Mouse (Mus musculus): ENCODE results near the gene Ahsg.
"Not testable (repeated sequence)": the region's sequence is repeated elsewhere in the genome, so short reads cannot be mapped to it uniquely, and the experiment has no call there.

Gene Ahsg

DNA sequence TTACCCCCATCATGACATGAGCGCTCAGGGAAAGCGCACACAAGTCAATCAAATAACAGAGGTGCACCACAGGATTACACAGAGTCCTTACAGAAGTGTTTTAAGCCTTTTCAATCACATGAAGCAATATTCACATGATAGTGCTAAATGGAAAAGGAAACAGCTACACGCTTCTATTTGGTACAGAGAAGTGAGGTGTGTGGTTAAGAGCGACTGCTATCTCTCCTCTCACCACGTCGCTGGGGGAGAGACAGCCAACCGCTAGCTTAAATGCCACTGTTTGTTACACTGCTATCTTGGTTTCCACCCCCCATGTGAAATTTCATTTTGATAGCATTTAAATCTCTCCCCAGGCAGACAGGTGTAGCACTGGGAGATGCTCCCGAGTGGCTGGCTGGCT lies 1.4 kb upstream of the Ahsg start:
- DNase-seq, result no peak

DNA sequence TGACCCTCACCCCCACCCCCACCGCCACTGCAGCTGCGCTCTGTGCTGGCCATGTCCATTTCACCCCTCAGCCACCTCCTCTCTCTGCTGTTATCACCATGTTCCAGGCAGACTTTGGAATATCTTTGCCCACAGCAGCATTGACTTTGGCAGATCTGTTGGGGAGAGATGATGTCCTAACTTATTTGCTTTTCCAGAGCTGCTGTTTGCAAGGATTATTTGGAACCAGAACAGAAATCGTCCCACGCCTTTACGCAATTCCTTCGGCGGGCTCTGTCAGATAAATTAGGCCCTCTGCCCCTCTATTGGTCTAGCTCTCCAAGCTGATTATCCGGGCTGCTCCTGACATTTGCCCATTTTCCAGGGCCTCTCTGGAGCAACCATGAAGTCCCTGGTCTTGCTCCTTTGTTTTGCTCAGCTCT lies 667 bp downstream of the Ahsg start:
- DNase-seq, result no peak

DNA sequence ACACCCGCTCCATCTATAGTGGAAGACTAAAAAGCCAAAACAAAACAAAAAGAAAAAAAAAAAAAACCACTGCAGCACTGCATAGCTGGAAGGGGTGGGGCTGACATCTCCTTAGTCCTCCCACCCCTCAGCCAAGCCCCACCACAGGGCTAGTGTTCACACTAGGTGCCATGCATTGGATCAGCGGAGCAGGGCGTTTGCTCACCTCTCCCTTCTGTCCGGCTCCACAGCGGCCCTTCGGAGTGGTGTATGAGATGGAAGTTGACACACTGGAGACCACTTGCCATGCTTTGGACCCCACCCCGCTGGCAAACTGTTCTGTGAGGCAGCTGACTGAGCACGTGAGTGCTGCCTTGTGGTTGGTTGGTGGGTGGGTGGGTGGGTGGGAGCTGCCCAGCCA lies 3.0 kb downstream of the Ahsg start:
- no peak for DNase-seq

GRCm38 (mm10) chr16:22896618-22897017 lies 5.5 kb downstream of the Ahsg start:
- no peak for DNase-seq

GRCm38 (mm10) chr16:22899346-22899745 lies 8.3 kb downstream of the Ahsg start:
- DNase-seq, result no peak

- DNase-seq, result no peak
Observed at GRCm38 (mm10) chr16:22899866-22900570, 8.9 kb downstream of the Ahsg start.

DNA sequence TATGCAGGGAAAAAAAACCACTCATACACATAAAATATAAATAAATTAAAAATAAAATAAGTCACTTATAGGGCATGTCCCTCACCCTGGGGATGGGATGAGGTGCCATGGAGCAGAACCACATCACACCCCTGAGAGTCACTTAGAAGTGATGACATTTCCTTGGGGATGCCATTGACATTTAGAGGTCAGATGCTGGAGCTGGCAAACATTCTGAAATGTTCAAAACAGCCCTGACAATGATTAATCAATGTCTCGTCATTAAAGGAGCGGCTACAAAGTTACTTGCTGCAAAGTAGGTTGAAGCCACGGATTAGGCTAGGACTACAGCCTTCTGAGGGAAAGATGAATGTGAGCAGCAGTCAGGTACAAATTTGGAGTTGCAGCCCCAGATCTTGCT lies 10.2 kb downstream of the Ahsg start:
- no peak for DNase-seq

GRCm38 (mm10) chr16:22909290-22909689 lies 18.2 kb downstream of the Ahsg start:
- DNase-seq, result no peak

DNA sequence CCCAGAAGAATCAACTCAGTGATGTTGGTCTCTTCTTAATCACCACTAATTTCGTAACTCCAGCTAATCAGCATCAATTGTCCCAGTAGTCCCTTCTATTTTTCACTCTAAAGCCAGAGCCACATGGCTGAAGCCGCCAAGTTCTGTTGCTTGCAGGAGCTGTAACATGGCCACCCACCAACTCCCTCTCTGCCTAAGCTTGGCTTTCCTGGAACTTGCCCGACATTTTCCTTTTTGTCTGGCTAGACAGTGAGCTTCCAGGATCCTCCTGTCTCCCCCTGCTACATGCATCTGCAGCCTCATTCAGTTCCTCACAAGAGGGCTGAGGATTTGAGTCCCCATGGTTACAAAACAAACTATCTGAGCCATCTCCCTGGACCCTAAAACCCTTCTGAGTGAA lies 20.9 kb downstream of the Ahsg start:
- DNase-seq, result no peak

- DNase-seq, result no peak
Observed at GRCm38 (mm10) chr16:22912886-22913285, 21.8 kb downstream of the Ahsg start.

- DNase-seq, result no peak
Observed at GRCm38 (mm10) chr16:22914276-22914675, 23.2 kb downstream of the Ahsg start.

DNA sequence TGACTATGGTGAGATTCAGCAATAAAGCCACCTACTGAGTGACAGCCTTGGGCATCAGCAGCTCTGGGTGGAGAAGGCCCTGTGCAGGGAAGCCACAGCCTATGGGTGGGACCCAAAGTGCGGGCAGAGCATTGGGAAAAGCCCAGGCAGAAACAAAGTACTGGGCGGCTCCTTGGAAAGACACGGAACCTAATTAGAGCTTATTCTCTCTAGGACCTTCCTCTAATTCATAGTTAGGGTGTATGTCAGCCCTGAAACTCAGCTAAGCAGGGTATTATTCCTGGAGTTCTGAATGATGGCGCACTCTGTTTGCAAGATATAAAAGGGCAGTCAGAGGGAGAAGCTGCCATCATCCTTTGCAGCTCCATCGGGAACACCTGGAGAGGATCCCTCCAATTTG lies 27.0 kb downstream of the Ahsg start, which contains the start of gene Fetub:
TSS of gene Fetub (plus strand) at position 301 of the 400 bp plus-strand sequence.
- DNase-seq, result no peak

- no peak for DNase-seq
Observed at GRCm38 (mm10) chr16:22918664-22919312, 27.7 kb downstream of the Ahsg start.

DNA sequence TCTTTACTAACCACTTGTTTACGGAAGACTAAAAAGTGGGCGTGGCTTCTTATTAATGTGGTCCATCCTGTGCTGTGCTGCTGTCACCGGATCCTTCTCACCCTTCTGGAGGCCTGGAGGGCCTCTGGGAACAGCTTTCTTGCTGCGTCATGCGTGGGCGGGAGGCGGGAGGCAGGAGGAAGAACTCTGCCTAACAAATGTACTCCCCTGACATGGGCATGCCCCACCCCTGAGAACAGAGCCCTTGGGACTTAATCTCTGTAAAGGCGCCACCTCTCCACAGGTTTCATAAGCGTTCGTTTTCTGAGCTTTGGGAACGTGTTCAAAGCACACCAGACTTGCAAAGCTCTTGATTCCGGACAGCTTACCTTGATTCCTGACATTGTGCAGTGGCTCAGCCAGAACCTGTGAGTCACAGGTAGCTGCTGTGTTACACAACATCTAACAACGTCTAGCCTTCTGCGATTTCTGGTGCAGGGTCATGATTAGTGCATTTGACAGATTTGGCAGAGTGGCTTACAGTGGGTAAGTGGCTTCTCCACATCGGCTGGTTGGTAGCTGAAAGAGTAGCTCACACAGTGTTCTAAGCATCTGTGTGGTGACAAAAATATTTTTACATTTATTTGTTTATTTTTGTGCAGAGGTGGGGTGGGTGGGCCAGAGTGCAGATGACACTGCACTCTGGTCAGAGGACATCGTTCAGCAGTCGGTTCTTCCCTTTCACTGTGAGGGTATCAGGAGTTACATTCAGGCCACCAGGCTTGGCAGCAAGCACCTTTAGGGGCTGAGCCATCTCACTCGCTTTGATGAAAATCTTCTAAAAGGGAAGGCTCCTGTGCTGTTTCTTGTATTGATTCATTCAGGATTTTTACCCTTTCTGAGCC lies 29.1 kb downstream of the Ahsg start:
- no peak for DNase-seq

DNA sequence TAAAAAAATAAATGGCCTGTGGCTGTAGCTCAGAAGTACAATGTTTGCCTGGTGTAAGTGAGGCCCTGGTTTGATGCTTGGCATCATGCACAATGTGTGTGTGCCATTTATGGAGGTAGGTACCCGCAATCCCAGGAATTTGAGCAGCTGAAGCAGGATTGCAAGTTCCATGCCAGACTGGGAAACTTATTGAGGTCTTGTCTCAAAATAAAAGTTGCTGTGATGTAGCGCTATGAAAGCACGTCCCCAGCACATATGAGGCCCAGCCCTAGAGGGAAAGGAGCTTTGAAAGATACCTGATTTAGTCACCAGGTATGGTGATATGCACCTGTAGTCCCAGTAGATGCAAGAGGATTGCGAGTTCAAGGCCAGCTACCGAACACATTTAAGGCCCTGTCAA lies 30.7 kb downstream of the Ahsg start:
- DNase-seq, result no peak

GRCm38 (mm10) chr16:22922433-22922832 lies 31.4 kb downstream of the Ahsg start:
- no peak for DNase-seq

- DNase-seq, result no peak
Observed at GRCm38 (mm10) chr16:22929575-22929974, 38.5 kb downstream of the Ahsg start.

DNA sequence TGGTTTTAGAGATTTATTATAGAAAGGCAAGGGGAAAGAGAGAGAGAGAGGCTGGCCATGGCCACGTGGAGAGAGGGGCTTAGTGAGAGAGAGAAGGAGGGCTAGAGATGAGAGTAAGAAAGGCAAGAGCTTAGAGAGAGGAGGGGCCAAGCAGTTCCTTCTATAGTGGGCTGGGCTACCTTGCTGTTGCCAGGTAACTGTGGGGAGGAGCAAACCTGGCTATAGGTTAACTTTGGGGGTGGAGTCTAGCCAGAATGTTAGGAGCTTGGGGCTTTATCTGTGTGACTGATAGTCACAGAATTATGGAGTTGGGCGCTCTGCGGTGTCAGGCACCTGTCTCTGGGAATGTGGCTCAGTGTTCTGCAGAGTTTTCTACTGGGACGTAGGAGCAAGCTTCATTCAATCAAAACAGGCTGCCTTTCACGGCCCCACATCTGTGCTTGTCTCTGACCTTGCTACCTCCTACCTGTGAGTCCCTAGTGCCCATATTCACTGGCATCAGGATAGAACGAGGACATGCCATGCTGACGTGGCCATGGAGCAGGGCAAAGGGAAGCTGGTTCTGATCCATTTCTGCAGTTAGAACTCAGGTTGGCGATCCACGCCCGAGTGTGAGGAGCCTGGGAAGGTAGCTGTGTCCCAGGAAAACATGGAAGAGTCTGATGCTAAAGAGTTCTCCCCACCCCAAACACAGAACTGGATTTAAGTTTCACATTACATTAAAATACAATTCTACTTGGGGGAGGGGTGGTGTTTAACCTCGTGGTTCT lies 40.5 kb downstream of the Ahsg start:
- no peak for DNase-seq

DNA sequence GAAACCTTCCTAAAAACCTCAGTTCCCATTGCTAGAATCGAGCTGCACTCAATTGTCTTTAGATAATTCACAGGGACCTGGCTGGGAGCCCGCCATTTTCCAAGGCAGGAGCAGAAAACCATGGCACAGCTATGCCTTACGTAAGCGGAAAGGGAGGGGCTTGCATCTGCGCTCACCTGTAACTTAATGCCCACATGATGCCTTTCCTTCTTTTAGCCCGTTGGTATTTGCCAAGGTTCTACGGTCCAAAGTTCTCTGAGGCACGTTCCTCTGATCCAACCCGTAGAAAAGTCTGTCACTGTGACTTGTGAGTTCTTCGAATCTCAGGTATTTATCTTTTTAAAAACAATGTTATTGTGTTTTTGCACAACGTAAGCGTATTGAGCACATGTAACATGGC lies 46.6 kb downstream of the Ahsg start:
- DNase-seq, result peak; percentile 18

GRCm38 (mm10) chr16:22938541-22938940 lies 47.5 kb downstream of the Ahsg start:
- no peak for DNase-seq

- no peak for DNase-seq
Observed at GRCm38 (mm10) chr16:22939120-22939695, 48.1 kb downstream of the Ahsg start.

GRCm38 (mm10) chr16:22941825-22942476 lies 50.9 kb downstream of the Ahsg start:
- DNase-seq, result not testable (repeated sequence)
